In genomic region chr3:34574711-34575350, GRCm38 (mm10) we compare ENCODE assay signal across 21 mouse cellular contexts.
A peak's percentile ranks its signal among the peaks of the same experiment; 100 is the strongest.
DNase-seq lines count a peak whose midpoint lies in the region; ATAC-seq and TF ChIP-seq lines count a peak whose summit lies in the region.
"Had no signal": no experiment of that assay in that cellular context is flagged by ENCODE, and none has a peak within 500 bp of the region (broad histone marks: within the 10 kb centered on the region; RNA-seq: fewer than 3 reads in every experiment).

No protein-coding gene starts in this region.

- no peak overlapping the region for H3K4me2 ChIP-seq in forebrain, embryonic 11.5 days (ENCODE audit: low read depth, low read length, severe bottlenecking)
- no peak overlapping the region for H3K4me2 ChIP-seq in forebrain, embryonic 14.5 days (ENCODE audit: low read length)
- H3K4me2 ChIP-seq in hindbrain, embryonic 14.5 days (replicated peaks) = no peak overlapping the region
- no peak overlapping the region for H3K4me2 ChIP-seq in midbrain, embryonic 11.5 days
- H3K4me2 ChIP-seq in midbrain, postnatal 0 days (ENCODE audit: low read depth, low read length, poor library complexity, severe bottlenecking) = no peak overlapping the region
- H3K4me2 ChIP-seq: embryonic facial prominence, embryonic 13.5 days; embryonic facial prominence, embryonic 15.5 days; forebrain, embryonic 12.5 days had no signal

- no peak for DNase-seq in forebrain, embryonic 11.5 days (ENCODE audit: low spot score)
- DNase-seq in forebrain, embryonic 14.5 days (ENCODE audit: low spot score) = no peak
- no peak for DNase-seq in hindbrain, embryonic 10.5 days (ENCODE audit: low spot score)
- no peak for DNase-seq in hindbrain, embryonic 14.5 days (ENCODE audit: low spot score)
- DNase-seq in midbrain, embryonic 11.5 days (ENCODE audit: low spot score, missing footprints) = peak; percentile 77
- DNase-seq in midbrain, postnatal 0 days (ENCODE audit: low spot score) = no peak
- DNase-seq: adrenal gland, adult 2 months; adrenal gland, postnatal 10 days; adrenal gland, postnatal 25 days; cerebellum, adult 11 months; cerebellum, adult 18-20 months; cerebellum, adult 8-10 months; cerebellum, adult 9-11 months; cerebellum, postnatal 14 days; cerebellum, postnatal 36 days; embryo, embryonic 11 days had no signal

- no peak overlapping the region for H3K9ac ChIP-seq in forebrain, embryonic 11.5 days (ENCODE audit: low read length)
- no peak overlapping the region for H3K9ac ChIP-seq in forebrain, embryonic 14.5 days (ENCODE audit: low read length)
- H3K9ac ChIP-seq in hindbrain, embryonic 14.5 days = no peak overlapping the region
- H3K9ac ChIP-seq in midbrain, embryonic 11.5 days (ENCODE audit: low read length) = no peak overlapping the region
- H3K9ac ChIP-seq in midbrain, postnatal 0 days (replicated peaks; ENCODE audit: low read length, poor library complexity, severe bottlenecking) = no peak overlapping the region
- H3K9ac ChIP-seq: embryonic facial prominence, embryonic 13.5 days; embryonic facial prominence, embryonic 15.5 days; forebrain, embryonic 12.5 days had no signal

- ATAC-seq in forebrain, embryonic 11.5 days (replicated peaks; ENCODE audit: low FRiP score) = 0 out of 2 replicates have a peak, but pooled peaks have one; percentile 21
- ATAC-seq in forebrain, embryonic 14.5 days = no peak
- no peak for ATAC-seq in hindbrain, embryonic 14.5 days (ENCODE audit: low FRiP score)
- ATAC-seq in midbrain, embryonic 11.5 days (ENCODE audit: low FRiP score) = 0 out of 2 replicates have a peak, but pooled peaks have one; percentile 28
- ATAC-seq in midbrain, postnatal 0 days (ENCODE audit: low FRiP score) = no peak
- ATAC-seq: forebrain, embryonic 16.5 days had no signal

- no peaks in the 10 kb centered on the region for H3K36me3 ChIP-seq in forebrain, embryonic 11.5 days (ENCODE audit: control insufficient read depth, insufficient read depth, low read length)
- no peaks in the 10 kb centered on the region for H3K36me3 ChIP-seq in forebrain, embryonic 14.5 days (ENCODE audit: control insufficient read depth, insufficient read depth, low read length)
- peaks cover 7% of the 10 kb centered on the region; the same call in 1 of the 2 replicates for H3K36me3 ChIP-seq in hindbrain, embryonic 10.5 days
- H3K36me3 ChIP-seq in hindbrain, embryonic 14.5 days (replicated peaks; ENCODE audit: control insufficient read depth, insufficient read depth) = no peaks in the 10 kb centered on the region
- no peaks in the 10 kb centered on the region for H3K36me3 ChIP-seq in midbrain, embryonic 11.5 days (ENCODE audit: control insufficient read depth, insufficient read depth, low read length)
- H3K36me3 ChIP-seq in midbrain, postnatal 0 days (ENCODE audit: insufficient read depth, low read length) = no peaks in the 10 kb centered on the region
- H3K36me3 ChIP-seq: embryonic facial prominence, embryonic 13.5 days; embryonic facial prominence, embryonic 15.5 days had no signal

- no peaks in the 10 kb centered on the region for H3K9me3 ChIP-seq in forebrain, embryonic 11.5 days (ENCODE audit: control insufficient read depth, low read length)
- H3K9me3 ChIP-seq in forebrain, embryonic 14.5 days (replicated peaks; ENCODE audit: control insufficient read depth, low read length) = no peaks in the 10 kb centered on the region
- no peaks in the 10 kb centered on the region for H3K9me3 ChIP-seq in hindbrain, embryonic 10.5 days
- no peaks in the 10 kb centered on the region for H3K9me3 ChIP-seq in hindbrain, embryonic 14.5 days (ENCODE audit: control insufficient read depth, low read length)
- H3K9me3 ChIP-seq in midbrain, embryonic 11.5 days (ENCODE audit: control insufficient read depth, low read length) = no peaks in the 10 kb centered on the region
- H3K9me3 ChIP-seq in midbrain, postnatal 0 days (ENCODE audit: low read length) = no peaks in the 10 kb centered on the region
- H3K9me3 ChIP-seq: embryonic facial prominence, embryonic 13.5 days; embryonic facial prominence, embryonic 15.5 days; forebrain, embryonic 12.5 days had no signal

- H3K4me3 ChIP-seq in forebrain, embryonic 11.5 days (ENCODE audit: low read depth, low read length) = no peak overlapping the region
- no peak overlapping the region for H3K4me3 ChIP-seq in forebrain, embryonic 14.5 days (ENCODE audit: low read depth, low read length)
- H3K4me3 ChIP-seq in hindbrain, embryonic 10.5 days = no peak overlapping the region
- no peak overlapping the region for H3K4me3 ChIP-seq in hindbrain, embryonic 14.5 days (replicated peaks; ENCODE audit: low read length)
- no peak overlapping the region for H3K4me3 ChIP-seq in midbrain, embryonic 11.5 days (ENCODE audit: low read depth, low read length)
- H3K4me3 ChIP-seq in midbrain, postnatal 0 days (ENCODE audit: low read depth, low read length) = no peak overlapping the region
- H3K4me3 ChIP-seq: embryonic facial prominence, embryonic 13.5 days; embryonic facial prominence, embryonic 15.5 days; erythroblast, embryonic 14.5 days; forebrain, embryonic 12.5 days had no signal

- 50% methylated on average over 9 of the region's 9 CpGs for WGBS in forebrain, embryonic 11.5 days
- 52% methylated on average over 9 of the region's 9 CpGs for WGBS in forebrain, embryonic 14.5 days
- WGBS in hindbrain, embryonic 10.5 days = 81% methylated on average over 9 of the region's 9 CpGs
- 71% methylated on average over 9 of the region's 9 CpGs for WGBS in hindbrain, embryonic 14.5 days
- WGBS in midbrain, embryonic 11.5 days = 50% methylated on average over 9 of the region's 9 CpGs
- WGBS in midbrain, postnatal 0 days = 52% methylated on average over 9 of the region's 9 CpGs

- H3K4me1 ChIP-seq in forebrain, embryonic 11.5 days (replicated peaks; ENCODE audit: control insufficient read depth, insufficient read depth, low read length) = peaks cover 21% of the 10 kb centered on the region
- H3K4me1 ChIP-seq in forebrain, embryonic 14.5 days (ENCODE audit: control insufficient read depth, insufficient read depth, low read length) = peaks cover 40% of the 10 kb centered on the region; the same call in 1 of the 2 replicates
- H3K4me1 ChIP-seq in hindbrain, embryonic 10.5 days (replicated peaks) = peaks cover 61% of the 10 kb centered on the region
- H3K4me1 ChIP-seq in hindbrain, embryonic 14.5 days (replicated peaks; ENCODE audit: control insufficient read depth, insufficient read depth, low read length) = peaks cover 22% of the 10 kb centered on the region; the same call in 1 of the 2 replicates
- H3K4me1 ChIP-seq in midbrain, embryonic 11.5 days (ENCODE audit: control insufficient read depth, insufficient read depth, low read length) = peaks cover 24% of the 10 kb centered on the region
- no peaks in the 10 kb centered on the region; the same call in 1 of the 2 replicates for H3K4me1 ChIP-seq in midbrain, postnatal 0 days (ENCODE audit: insufficient read depth, low read length)

- no peak for TF ChIP-seq CTCF in midbrain, postnatal 0 days (IDR thresholded peaks at IDR 0.05)

- H3K27ac ChIP-seq in forebrain, embryonic 11.5 days (ENCODE audit: low read depth, low read length) = no peak overlapping the region
- no peak overlapping the region for H3K27ac ChIP-seq in forebrain, embryonic 14.5 days (ENCODE audit: low read depth, low read length)
- H3K27ac ChIP-seq in hindbrain, embryonic 10.5 days = 0 out of 2 replicates have a peak overlapping the region, but pooled peaks have one; percentile 23
- no peak overlapping the region for H3K27ac ChIP-seq in hindbrain, embryonic 14.5 days
- H3K27ac ChIP-seq in midbrain, embryonic 11.5 days (ENCODE audit: low read depth, low read length) = no peak overlapping the region
- H3K27ac ChIP-seq in midbrain, postnatal 0 days (ENCODE audit: low read depth, low read length) = no peak overlapping the region
- H3K27ac ChIP-seq: embryonic facial prominence, embryonic 13.5 days; embryonic facial prominence, embryonic 15.5 days; forebrain, embryonic 12.5 days had no signal

- no peaks in the 10 kb centered on the region; the same call in 1 of the 2 replicates for H3K27me3 ChIP-seq in forebrain, embryonic 11.5 days (ENCODE audit: control insufficient read depth, insufficient read depth, low read length)
- no peaks in the 10 kb centered on the region; the same call in 1 of the 2 replicates for H3K27me3 ChIP-seq in forebrain, embryonic 14.5 days (replicated peaks; ENCODE audit: control insufficient read depth, insufficient read depth, low read length)
- H3K27me3 ChIP-seq in hindbrain, embryonic 10.5 days (ENCODE audit: insufficient read depth, poor library complexity, severe bottlenecking) = no peaks in the 10 kb centered on the region; the same call in 1 of the 2 replicates
- no peaks in the 10 kb centered on the region for H3K27me3 ChIP-seq in hindbrain, embryonic 14.5 days (ENCODE audit: control insufficient read depth, insufficient read depth, low read length)
- H3K27me3 ChIP-seq in midbrain, embryonic 11.5 days (ENCODE audit: control insufficient read depth, insufficient read depth, low read length) = no peaks in the 10 kb centered on the region
- no peaks in the 10 kb centered on the region for H3K27me3 ChIP-seq in midbrain, postnatal 0 days (ENCODE audit: insufficient read depth, low read length)
- H3K27me3 ChIP-seq: embryonic facial prominence, embryonic 15.5 days had no signal

Comparison
In these comparisons a context has a peak if more than half of its experiments do, and no peak if none do; other contexts are left out.
1. ATAC-seq: peak in forebrain, embryonic 11.5 days (single experiment) and midbrain, embryonic 11.5 days (single experiment); none in forebrain, embryonic 14.5 days (single experiment), hindbrain, embryonic 14.5 days (single experiment) and midbrain, postnatal 0 days (single experiment).